8 mouse cellular contexts compared by ENCODE assay signal in genomic region chr13:111808637-111809465, GRCm38 (mm10). TPM values are rescaled to one million over a fixed set of nuclear protein-coding genes. Genes with fewer than 3 reads are reported as not detected.
A peak's percentile ranks its signal among the peaks of the same experiment; 100 is the strongest.
DNase-seq lines count a peak whose midpoint lies in the region; ATAC-seq and TF ChIP-seq lines count a peak whose summit lies in the region.

TSS of gene Map3k1 (minus strand) at chr13:111808993.

- no peaks in the 10 kb centered on the region for H3K36me3 ChIP-seq in hindbrain, embryonic 13.5 days
- no peaks in the 10 kb centered on the region for H3K36me3 ChIP-seq in macrophage (ENCODE audit: inconsistent target)

- POLR2A ChIA-PET in Patski (lab: Charles Lee): interaction anchor here (0.5 to 2.3 kb wide), 8 partner anchors 9 to 455 kb away, joined by 3 to 9 read pairs (median 4); no protein-coding TSS in a partner anchor

- peak; percentile 48 for ATAC-seq in Patski
- ATAC-seq in hindbrain, embryonic 13.5 days (ENCODE audit: low FRiP score): peak; percentile 81

- H3K9me3 ChIP-seq in hindbrain, embryonic 13.5 days: no peaks in the 10 kb centered on the region

- peaks cover 32% of the 10 kb centered on the region for H3K4me1 ChIP-seq in hindbrain, embryonic 13.5 days (replicated peaks)

- TF ChIP-seq CTCF in Patski (IDR thresholded peaks at IDR 0.05): no peak

- H3K27me3 ChIP-seq in Patski: no peaks in the 10 kb centered on the region
- H3K27me3 ChIP-seq in hindbrain, embryonic 13.5 days: 0 out of 2 replicates have a peak, but pooled peaks cover 4% of the 10 kb centered on the region

- peak within 1 kb of the TSS; percentile 99 for H3K27ac ChIP-seq in hindbrain, embryonic 13.5 days
- H3K27ac ChIP-seq in macrophage: peak within 1 kb of the TSS; percentile 90

- WGBS in hindbrain, embryonic 13.5 days: 0% methylated on average over 72 of the region's 136 CpGs
- WGBS in macrophage (ENCODE audit: missing documents): 2% methylated on average over 73 of the region's 136 CpGs

- no peak for DNase-seq in Patski (ENCODE audit: low read depth, low spot score)
- peak; percentile 88 to 90 for DNase-seq in cerebellum, postnatal 10 days
- DNase-seq in frontal cortex, postnatal 25 days (ENCODE audit: low spot score in 2 of 2): peak; percentile 42 to 48
- peak; percentile 56 for DNase-seq in left cerebral cortex, adult 11 months (ENCODE audit: low spot score)
- DNase-seq in right cerebral cortex, postnatal 14 days: peak; percentile 79
- no peak for DNase-seq in c-Kit-positive CD71-positive TER-119-positive erythroid progenitor cells, embryonic 14.5 days (ENCODE audit: low spot score)

- peak within 1 kb of the TSS; percentile 86 for H3K4me3 ChIP-seq in hindbrain, embryonic 13.5 days
- H3K4me3 ChIP-seq in macrophage (ENCODE audit: inconsistent target): peak within 1 kb of the TSS; percentile 65

- CTCF ChIA-PET in Patski (lab: Charles Lee): interaction anchor here (1.4 kb wide), 1 partner anchor 257 kb away, joined by 3 read pairs; no protein-coding TSS in a partner anchor

- in situ Hi-C loops in Patski (cut with MboI; ENCODE audit: low pct_unique_long_range_greater_than_20kb): no loop called here

- H3K79me2 ChIP-seq in macrophage (ENCODE audit: inconsistent target): peaks cover 40% of the 10 kb centered on the region

- peak within 1 kb of the TSS; percentile 81 for H3K4me2 ChIP-seq in hindbrain, embryonic 13.5 days

- H3K9ac ChIP-seq in hindbrain, embryonic 13.5 days: peak within 1 kb of the TSS; percentile 91

RNA-seq across cellular contexts. Expression of gene Map3k1, which starts in this region (rescaled TPM):
- polyA plus RNA-seq in Patski (2021) (32.8 TPM), macrophage (2018) (17.8 to 36.0 TPM (median 34.3 TPM) in 3 replicates)
- polyA plus RNA-seq in hindbrain, embryonic 13.5 days (2015; fragmentation: Nextera tagmentation; extraction: Ambion mirVana): 12.0 and 13.2 TPM in 2 replicates
- 100 to 1,000 TPM in 13 of 26 experiments, 10 to 100 TPM in 13; 30.3 to 165 (median 107) TPM for total RNA-seq in macrophage (2018; cell fraction: chromatin; rRNA removed)
- 100 to 1,000 TPM in 6 of 26 experiments, 10 to 100 TPM in 20; 25.9 to 112 (median 84.7) TPM for total RNA-seq in macrophage (2018; cell fraction: cytosol; rRNA removed)
- 100 to 1,000 TPM in 12 of 26 experiments, 10 to 100 TPM in 14; 53.0 to 197 (median 92.2) TPM for total RNA-seq in macrophage (2018; cell fraction: nucleus; rRNA removed)

Comparison
In these comparisons a context has a peak if more than half of its experiments do, and no peak if none do; other contexts are left out.
1. DNase-seq: peak in cerebellum, postnatal 10 days (2 of 2), frontal cortex, postnatal 25 days (2 of 2), left cerebral cortex, adult 11 months (single experiment) and right cerebral cortex, postnatal 14 days (single experiment); none in Patski (single experiment) and c-Kit-positive CD71-positive TER-119-positive erythroid progenitor cells, embryonic 14.5 days (single experiment).